Mouse (Mus musculus): ENCODE data around the gene Cnot10. TPM values are rescaled to one million over a fixed set of nuclear protein-coding genes. Genes with fewer than 3 reads are reported as not detected.

Gene Cnot10
- total RNA-seq, 2 experiments from 2014 or later, result 22.5 to 25.5 TPM

- DNase-seq, result no peak
Measured at GRCm38 (mm10) chr9:114585017-114585345, 55.0 kb downstream of the Cnot10 start.

DNA sequence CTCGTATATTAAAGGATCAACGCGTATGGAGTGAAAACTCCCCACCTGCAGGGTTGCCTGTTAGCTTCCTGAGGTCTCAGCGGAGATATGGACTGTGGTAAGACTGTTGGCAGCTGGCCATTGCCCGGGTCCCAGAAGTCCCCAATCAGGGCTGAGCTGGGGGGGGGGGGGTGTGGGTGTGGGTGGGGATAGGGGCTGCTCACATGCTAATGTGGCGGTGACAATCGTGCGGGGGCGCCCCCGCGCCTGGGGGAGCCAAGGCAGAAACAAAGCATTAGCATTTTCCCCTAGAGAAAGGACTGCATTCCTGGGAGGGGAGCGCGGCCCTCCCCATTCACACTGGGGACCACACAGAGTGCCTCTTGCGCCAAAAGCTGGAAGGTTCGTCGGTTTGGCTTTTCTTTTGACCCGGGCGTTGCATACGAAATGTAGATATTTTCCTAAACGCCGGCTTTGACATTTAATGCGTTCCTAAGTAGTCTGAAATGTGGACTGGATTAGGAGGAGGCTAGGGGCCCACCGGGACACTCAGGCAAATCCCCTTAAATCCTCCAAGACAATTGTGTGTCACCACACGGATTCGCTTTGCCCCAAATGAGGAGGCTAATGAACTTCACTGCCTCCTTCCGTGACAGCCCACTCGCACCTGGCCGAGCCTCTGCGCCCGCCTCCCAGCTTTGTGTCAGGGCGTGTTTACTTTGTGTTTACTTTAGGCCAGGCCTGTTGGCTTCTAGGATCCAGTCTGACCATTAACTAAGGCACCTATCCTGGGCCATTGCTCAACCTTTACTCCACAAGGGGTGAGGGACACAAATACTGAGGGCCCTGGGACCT is 55.6 kb downstream of the Cnot10 start:
- intact Hi-C loops (cut with DNase I), result loop anchor here (5.0 kb wide), 2 partner anchors 67 to 167 kb away; partner anchors contain the start of gene C130032M10Rik
- peak in 1 of 2 experiments; percentile 23 for DNase-seq

More at GRCm38 (mm10) chr9:114585017-114585345, 55.0 kb downstream of the Cnot10 start:
- intact Hi-C loops (cut with DNase I), result no loop called here

- intact Hi-C loops (cut with DNase I), result loop anchor here (5.0 kb wide), 2 partner anchors 66 to 166 kb away; partner anchors contain the start of gene C130032M10Rik
- peak; percentile 79 to 81 for DNase-seq
Measured at GRCm38 (mm10) chr9:114583812-114584182, 56.2 kb downstream of the Cnot10 start.

- DNase-seq, result no peak
- intact Hi-C loops (cut with DNase I), result no loop called here
Measured at GRCm38 (mm10) chr9:114578646-114579045, 61.3 kb downstream of the Cnot10 start.

GRCm38 (mm10) chr9:114576001-114576400 is 64.0 kb downstream of the Cnot10 start:
- intact Hi-C loops (cut with DNase I), result no loop called here
- DNase-seq, result no peak

GRCm38 (mm10) chr9:114573528-114573927 is 66.5 kb downstream of the Cnot10 start:
- intact Hi-C loops (cut with DNase I), result no loop called here
- no peak for DNase-seq

DNA sequence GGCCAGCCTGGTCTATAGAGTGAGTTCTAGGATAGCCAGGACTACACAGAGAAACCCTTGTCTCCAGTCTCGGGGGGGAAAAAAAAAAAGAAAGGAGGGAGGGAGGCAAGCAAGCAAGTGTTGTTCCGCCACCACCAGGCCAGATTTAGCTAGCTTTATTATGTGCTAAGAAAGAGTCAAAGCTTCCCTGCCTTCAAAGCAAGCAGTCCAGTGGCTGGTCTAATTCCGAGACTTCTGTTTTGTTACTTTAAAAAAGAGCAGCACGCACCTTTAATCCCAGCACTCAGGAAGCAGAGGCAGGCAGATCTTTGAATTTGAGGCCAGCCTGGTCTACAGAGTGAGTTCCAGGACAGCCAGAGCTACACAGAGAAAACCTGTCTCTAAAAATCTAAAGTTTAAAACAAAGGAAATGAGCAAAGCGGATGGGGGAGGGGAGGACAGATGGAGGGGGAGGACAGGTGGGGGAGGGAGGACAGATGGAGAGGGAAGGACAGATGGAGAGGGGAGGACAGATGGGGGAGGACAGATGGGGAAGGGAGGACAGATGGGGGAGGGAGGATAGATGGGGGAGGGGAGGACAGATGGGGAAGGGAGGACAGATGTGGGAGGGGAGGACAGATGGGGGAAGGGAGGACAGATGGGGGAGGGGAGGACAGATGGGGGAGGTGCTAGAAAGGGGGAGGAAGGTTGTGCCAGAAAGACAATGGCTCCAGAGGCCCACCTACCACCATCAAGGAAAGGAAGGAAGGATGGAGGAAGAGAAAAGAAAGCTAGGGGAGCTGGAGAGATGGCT is 71.1 kb downstream of the Cnot10 start:
- DNase-seq, result no peak
- intact Hi-C loops (cut with DNase I), result no loop called here

DNA sequence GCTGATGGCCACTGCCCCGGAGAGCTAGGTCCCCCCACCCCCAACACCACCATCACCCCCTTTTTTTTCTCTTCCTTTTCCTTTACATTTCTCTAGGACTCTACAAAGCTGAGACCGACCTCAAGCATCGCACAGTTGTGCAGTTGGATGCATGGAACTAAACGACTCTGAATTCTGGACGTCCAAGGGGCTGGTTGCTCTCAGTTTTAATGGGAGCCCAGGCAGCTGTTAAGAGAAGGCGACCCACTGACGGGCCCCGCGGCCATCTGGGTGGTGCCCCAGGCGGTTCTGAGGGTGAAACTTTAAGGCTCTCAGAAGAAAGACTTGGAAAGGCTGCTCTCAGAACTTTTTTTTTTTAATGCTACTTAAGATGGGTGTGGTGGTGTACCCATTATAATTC is 75.3 kb downstream of the Cnot10 start:
- DNase-seq, result no peak
- intact Hi-C loops (cut with DNase I), result no loop called here

DNA sequence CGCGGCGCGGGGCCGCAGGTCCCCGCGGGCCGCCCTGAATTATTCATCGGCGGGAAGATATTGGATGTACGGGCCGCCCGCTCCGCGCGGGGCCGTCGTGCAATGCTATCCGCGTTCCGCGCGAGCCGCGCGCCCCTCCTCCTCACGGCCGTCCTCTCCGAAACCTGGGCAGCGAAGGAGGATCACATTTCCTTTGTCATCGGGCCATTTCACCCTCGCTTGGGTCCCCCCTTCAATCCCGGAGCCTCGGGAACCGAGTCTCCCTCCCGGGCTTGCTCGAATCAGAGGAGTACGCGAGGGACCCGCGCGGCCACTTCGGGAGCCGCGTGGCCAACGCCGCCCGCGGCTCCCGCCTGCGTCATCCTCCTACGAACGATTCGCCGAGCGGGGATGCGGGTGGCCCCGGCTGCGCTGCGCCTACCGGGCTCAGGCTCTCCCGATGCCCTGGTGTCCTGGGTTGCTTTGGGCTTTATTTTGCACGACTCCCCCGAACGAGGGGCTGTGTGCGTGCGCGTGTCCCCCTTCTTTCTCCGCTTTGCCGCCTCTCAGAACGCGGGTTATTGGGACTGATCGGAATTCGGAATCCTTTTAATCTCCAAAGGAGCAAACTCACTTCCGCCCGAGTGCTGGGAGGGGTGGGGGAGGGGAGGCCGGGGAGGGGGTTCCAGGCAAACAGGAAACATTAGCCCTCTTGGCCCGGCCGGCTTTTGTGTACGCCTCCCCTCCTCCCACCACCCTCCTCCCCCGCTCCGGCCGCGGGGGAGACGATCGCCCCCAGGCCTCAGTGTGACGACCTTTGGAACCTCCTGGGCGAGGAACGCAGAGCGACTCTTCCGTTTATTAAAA is 76.0 kb downstream of the Cnot10 start, which contains the start of gene Trim71:
TSS of gene Trim71 (minus strand) at position 609 of the 846 bp plus-strand sequence.
- intact Hi-C loops (cut with DNase I), result no loop called here
- DNase-seq, result no peak

DNA sequence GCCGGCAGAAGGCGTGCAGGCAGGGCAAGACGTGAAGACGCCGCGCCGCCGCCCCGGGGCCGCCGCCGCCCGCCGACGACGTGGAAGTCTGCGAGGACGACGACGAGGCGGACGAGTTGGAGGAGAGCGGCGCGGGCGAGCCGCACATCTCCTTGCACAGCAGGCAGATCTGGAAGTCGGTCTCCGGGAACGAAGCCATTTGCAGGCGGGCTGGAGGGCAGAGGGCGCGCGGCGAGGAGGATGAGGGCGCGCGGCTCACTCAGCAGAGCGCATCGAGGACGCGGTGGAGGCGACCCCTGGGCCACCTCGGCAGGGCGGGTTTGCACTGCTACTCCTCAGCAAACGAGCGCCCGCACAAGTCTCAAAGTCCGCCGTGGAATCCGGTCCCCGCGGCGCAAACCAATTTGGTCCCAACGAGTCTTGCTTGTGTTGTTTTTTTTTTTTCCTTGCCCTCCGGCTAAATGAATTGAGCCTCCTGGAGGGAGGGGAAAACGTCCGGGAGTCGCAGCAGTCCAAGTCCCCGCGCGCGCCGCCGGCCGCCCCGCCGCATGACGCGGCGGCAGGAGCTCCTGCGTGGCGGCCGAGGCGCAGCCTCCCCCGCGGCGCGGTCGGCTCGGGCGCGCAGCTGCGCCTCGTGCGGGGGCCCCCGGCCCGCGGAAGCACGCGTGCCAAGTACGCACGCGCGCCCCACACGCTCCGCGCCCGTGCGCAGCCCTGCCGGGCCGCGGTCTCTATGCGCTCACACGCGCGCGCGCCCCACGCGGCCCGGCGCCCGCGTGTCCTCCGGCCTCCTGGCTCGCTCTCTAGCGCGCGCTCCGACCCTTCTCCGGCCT is 76.8 kb downstream of the Cnot10 start:
- no peak for DNase-seq
- intact Hi-C loops (cut with DNase I), result no loop called here

GRCm38 (mm10) chr9:114562031-114562918 is 77.7 kb downstream of the Cnot10 start:
- intact Hi-C loops (cut with DNase I), result no loop called here
- no peak for DNase-seq

DNA sequence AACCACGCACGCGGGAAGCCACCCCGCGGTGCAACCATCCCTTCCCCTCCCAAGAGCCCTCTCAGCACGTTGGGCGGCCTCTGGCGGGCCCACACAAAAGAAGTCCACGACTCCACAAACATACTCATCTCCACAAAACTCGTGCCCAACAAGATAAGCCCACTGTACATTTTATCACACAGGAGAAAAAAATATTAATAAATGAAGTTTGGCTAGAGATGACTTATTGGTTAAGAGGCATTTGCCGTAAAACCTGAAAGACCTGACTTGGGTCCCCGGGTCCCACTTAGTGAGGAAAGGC is 78.4 kb downstream of the Cnot10 start:
- intact Hi-C loops (cut with DNase I), result no loop called here
- no peak for DNase-seq

GRCm38 (mm10) chr9:114560771-114561670 is 79.0 kb downstream of the Cnot10 start:
- no peak for DNase-seq

GRCm38 (mm10) chr9:114560141-114560540 is 79.8 kb downstream of the Cnot10 start:
- intact Hi-C loops (cut with DNase I), result no loop called here
- no peak for DNase-seq

More at GRCm38 (mm10) chr9:114560771-114561670, 79.0 kb downstream of the Cnot10 start:
- intact Hi-C loops (cut with DNase I), result no loop called here

DNA sequence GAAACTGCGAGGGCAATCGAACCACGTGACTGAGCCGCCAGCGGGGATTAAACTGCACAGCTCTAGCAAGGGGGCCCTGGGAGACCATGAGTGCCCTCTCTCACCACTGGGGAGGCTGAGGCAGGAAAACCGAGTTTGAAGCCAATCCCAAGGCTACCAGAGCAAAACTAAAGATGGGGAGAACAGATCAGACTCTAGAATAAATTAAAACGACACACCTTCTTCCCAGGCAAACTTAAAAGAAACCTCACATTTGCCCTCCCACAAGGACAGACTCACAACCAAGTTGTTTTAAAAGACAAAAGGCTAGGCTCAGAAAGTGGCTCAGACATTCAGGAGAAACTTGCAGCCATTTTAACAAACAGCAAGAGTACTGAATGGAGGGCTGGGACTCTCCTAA is 82.9 kb downstream of the Cnot10 start:
- intact Hi-C loops (cut with DNase I), result no loop called here
- DNase-seq, result no peak

- intact Hi-C loops (cut with DNase I), result no loop called here
- DNase-seq, result no peak
Measured at GRCm38 (mm10) chr9:114556276-114556855, 83.6 kb downstream of the Cnot10 start.

- intact Hi-C loops (cut with DNase I), result no loop called here
- DNase-seq, result no peak
Measured at GRCm38 (mm10) chr9:114554355-114554979, 85.5 kb downstream of the Cnot10 start.

All from heart, postnatal 14 days (tissue).